Mouse (Mus musculus): Measurements from ENCODE around the gene Mta1. TPM values are rescaled to one million over a fixed set of nuclear protein-coding genes. Genes with fewer than 3 reads are reported as not detected.

Gene Mta1
- total RNA-seq, 2 experiments from 2014 or later: 46.0 to 52.0 TPM

DNA sequence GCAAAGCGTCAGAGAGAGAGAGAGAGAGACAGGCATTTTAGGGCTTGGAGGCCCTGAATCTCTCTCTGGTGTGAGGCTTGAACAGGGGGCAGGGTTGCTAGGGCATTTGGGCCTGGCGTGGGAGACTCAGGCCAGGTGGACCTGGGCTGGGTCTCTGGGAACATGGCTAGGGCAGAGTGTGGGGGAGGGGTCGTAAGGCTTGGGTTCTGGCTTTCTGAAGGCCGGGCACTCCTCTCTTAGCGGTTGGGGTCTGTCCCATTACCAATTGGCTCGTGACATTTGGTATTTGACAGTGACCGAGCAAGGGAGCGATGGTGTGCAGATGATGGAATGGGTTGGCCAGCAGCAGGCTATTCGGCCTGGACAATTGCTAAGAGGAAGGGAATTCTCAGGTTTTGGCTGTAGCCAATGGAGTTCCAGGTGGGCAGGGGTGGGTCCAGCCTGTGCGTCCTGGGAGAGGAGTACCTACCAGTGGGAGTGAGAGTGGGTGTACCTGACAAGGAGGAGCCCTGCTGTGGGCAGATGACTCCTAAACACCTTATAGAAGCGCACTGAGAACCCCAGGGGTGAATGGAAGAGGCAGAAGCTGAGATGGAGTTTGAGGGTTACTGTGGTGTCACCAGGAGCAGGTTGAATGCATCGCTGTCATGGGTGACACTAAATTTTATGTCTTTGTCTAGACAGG, 88.4 kb downstream of the Mta1 start:
- DNase-seq: no peak

Small RNA genes within 50 kb of the gene (microRNA-seq; reads per million reads assigned to microRNA genes)
- gene Gm44471: 0 reads per million in 2 experiments

Other genes starting within 250 kb of the Mta1 start
- under 1 TPM in 1 of 2 experiments, not detected in 1; 0.09 TPM for gene Gpr132, start 230.1 kb upstream of the Mta1 start, total RNA-seq (2021)
- gene Jag2, start 168.5 kb upstream of the Mta1 start, total RNA-seq (2021): 10 to 100 TPM; 29.4 to 40.0 TPM
- gene Nudt14, start 156.2 kb upstream of the Mta1 start, total RNA-seq (2021): 10 to 100 TPM; 17.3 to 17.5 TPM
- gene Btbd6, start 121.8 kb upstream of the Mta1 start, total RNA-seq (2021): 10 to 100 TPM; 10.4 to 12.7 TPM
- gene Brf1, start 97.6 kb upstream of the Mta1 start, total RNA-seq (2021): 10 to 100 TPM; 28.2 to 37.9 TPM
- gene Pacs2, start 83.8 kb upstream of the Mta1 start, total RNA-seq (2021): 10 to 100 TPM; 51.8 to 54.4 TPM
- gene Tex22, start 23.8 kb upstream of the Mta1 start, total RNA-seq (2021): under 1 TPM in 1 of 2 experiments, not detected in 1; 0.20 TPM
- gene Crip2, start 42.0 kb downstream of the Mta1 start, total RNA-seq (2021): 100 to 1,000 TPM in 1 of 2 experiments, 10 to 100 TPM in 1; 94.0 to 102 TPM
- gene Crip1, start 48.0 kb downstream of the Mta1 start, total RNA-seq (2021): 100 to 1,000 TPM; 143 to 189 TPM
- gene Tedc1, start 58.1 kb downstream of the Mta1 start, total RNA-seq (2021): 1 to 10 TPM; 2.0 to 2.5 TPM
- 1 to 10 TPM in 1 of 2 experiments, under 1 TPM in 1; 0.85 to 1.5 TPM for gene Tmem121, start 87.7 kb downstream of the Mta1 start, total RNA-seq (2021)

Measured in gastrocnemius, postnatal 10 days (tissue).